Mouse (Mus musculus) stomach, postnatal 0 days (tissue): ENCODE measurements around the gene Ltb.

ENCODE experiments used
- CTCF ChIP-seq: IDR thresholded peaks from 2 replicates; pipeline ENCODE4 v1.5.1; 2016; ENCODE audit warnings: antibody characterized with exemption, low read depth, mild to moderate bottlenecking, moderate library complexity
- EP300 ChIP-seq: optimal IDR thresholded peaks from 2 replicates; pipeline ENCODE3; 2016; ENCODE audit warnings: antibody characterized with exemption

DNA sequence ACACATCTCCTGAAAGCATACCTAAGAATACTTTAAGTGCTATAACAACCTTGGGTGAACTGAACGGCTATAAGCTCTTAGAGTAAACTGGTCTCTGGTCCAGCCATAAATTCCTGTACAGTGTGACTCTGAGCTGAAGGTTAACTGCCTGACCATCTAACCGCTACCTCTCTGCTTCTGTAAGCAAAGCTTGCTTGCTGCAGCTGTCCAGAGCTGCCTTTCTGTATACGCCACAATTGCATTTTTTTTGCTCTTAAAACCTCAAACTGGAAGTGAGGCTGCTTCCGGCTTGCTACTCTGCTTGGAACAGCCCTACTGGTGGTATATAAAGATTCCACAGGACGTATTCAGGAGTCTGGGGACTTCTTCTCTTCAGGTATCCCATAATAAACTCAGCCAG, 38.4 kb downstream of the Ltb start:
- no peak for TF ChIP-seq CTCF
- TF ChIP-seq EP300 = no peak
